Mouse (Mus musculus) left cerebral cortex, postnatal 14 days (tissue): ENCODE data around the gene Hoxa3. TPM values are rescaled to one million over a fixed set of nuclear protein-coding genes. Genes with fewer than 3 reads are reported as not detected.
A peak's percentile ranks its signal among the peaks of the same experiment; 100 is the strongest.

ENCODE experiments used
- DNase-seq, 2 experiments: peaks; one replicate each; pipeline ENCODE4 v3.0.0; 2021 to 2022; ENCODE audit warnings: low spot score in 2 of 2, mixed read lengths in 1 of 2
- intact Hi-C: fragments of 180-260 bp; cut with DNase I; formaldehyde crosslinking; loops from one replicate; pipeline ENCODE4 v1.15.1; 2025
- total RNA-seq, 2 experiments: library from RNA; stranded (reverse); gene quantifications; 2 replicates each; pipeline ENCODE4 v1.2.3; 2021

Hoxa3 gene
- total RNA-seq, 2 experiments from 2014 or later, result not detected

GRCm38 (mm10) chr6:52247766-52248637, 34.9 kb upstream of the Hoxa3 start:
- no peak for DNase-seq
- intact Hi-C loops, result no loop called here

GRCm38 (mm10) chr6:52246916-52247315, 33.8 kb upstream of the Hoxa3 start:
- no peak for DNase-seq
- intact Hi-C loops, result no loop called here

- intact Hi-C loops, result no loop called here
- no peak for DNase-seq
Measured at GRCm38 (mm10) chr6:52246403-52246803, 33.3 kb upstream of the Hoxa3 start.

- no peak for DNase-seq
- intact Hi-C loops, result no loop called here
Measured at GRCm38 (mm10) chr6:52245757-52246142, 32.6 kb upstream of the Hoxa3 start, which contains the start of gene Hoxa11. Gene Hoxa11, minus strand, starts transcription at chr6:52245810.

GRCm38 (mm10) chr6:52245040-52245756, 32.1 kb upstream of the Hoxa3 start:
- no peak for DNase-seq
- intact Hi-C loops, result no loop called here

GRCm38 (mm10) chr6:52244471-52245039, 31.4 kb upstream of the Hoxa3 start:
- intact Hi-C loops, result no loop called here

GRCm38 (mm10) chr6:52243681-52244121, 30.6 kb upstream of the Hoxa3 start:
- intact Hi-C loops, result no loop called here

More at GRCm38 (mm10) chr6:52244471-52245039, 31.4 kb upstream of the Hoxa3 start:
- no peak for DNase-seq

GRCm38 (mm10) chr6:52242801-52243332, 29.7 kb upstream of the Hoxa3 start:
- DNase-seq, result no peak
- intact Hi-C loops, result no loop called here

More at GRCm38 (mm10) chr6:52243681-52244121, 30.6 kb upstream of the Hoxa3 start:
- DNase-seq, result no peak

- intact Hi-C loops, result no loop called here
- DNase-seq, result no peak
Measured at GRCm38 (mm10) chr6:52241001-52241621, 28.0 kb upstream of the Hoxa3 start.

- DNase-seq, result peak; percentile 37 to 48
- intact Hi-C loops, result no loop called here
Measured at GRCm38 (mm10) chr6:52240389-52241000, 27.4 kb upstream of the Hoxa3 start, which contains the start of gene Hoxa10. Gene Hoxa10, minus strand, starts transcription at chr6:52240854.

- intact Hi-C loops, result no loop called here
- DNase-seq, result no peak
Measured at GRCm38 (mm10) chr6:52239625-52240388, 26.7 kb upstream of the Hoxa3 start.

- no peak for DNase-seq
- intact Hi-C loops, result no loop called here
Measured at GRCm38 (mm10) chr6:52238976-52239375, 25.8 kb upstream of the Hoxa3 start.

GRCm38 (mm10) chr6:52238155-52238545, 25.0 kb upstream of the Hoxa3 start:
- intact Hi-C loops, result no loop called here
- DNase-seq, result no peak

- intact Hi-C loops, result no loop called here
- DNase-seq, result no peak
Measured at GRCm38 (mm10) chr6:52237346-52238154, 24.4 kb upstream of the Hoxa3 start.

- no peak for DNase-seq
- intact Hi-C loops, result no loop called here
Measured at GRCm38 (mm10) chr6:52236806-52237205, 23.7 kb upstream of the Hoxa3 start.

GRCm38 (mm10) chr6:52235866-52236265, 22.7 kb upstream of the Hoxa3 start:
- DNase-seq, result no peak
- intact Hi-C loops, result no loop called here

- DNase-seq, result no peak
- intact Hi-C loops, result no loop called here
Measured at GRCm38 (mm10) chr6:52235267-52235666, 22.1 kb upstream of the Hoxa3 start.
